Mouse (Mus musculus): ENCODE results near the gene Serpinb9c.
"Not testable (repeated sequence)": the region's sequence is repeated elsewhere in the genome, so short reads cannot be mapped to it uniquely, and the experiment has no call there.

The Serpinb9c gene

GRCm38 (mm10) chr13:33159642-33160041 lies at the start of gene Serpinb9c:
Serpinb9c (minus strand) TSS chr13:33159742.
- no peak for DNase-seq

DNA sequence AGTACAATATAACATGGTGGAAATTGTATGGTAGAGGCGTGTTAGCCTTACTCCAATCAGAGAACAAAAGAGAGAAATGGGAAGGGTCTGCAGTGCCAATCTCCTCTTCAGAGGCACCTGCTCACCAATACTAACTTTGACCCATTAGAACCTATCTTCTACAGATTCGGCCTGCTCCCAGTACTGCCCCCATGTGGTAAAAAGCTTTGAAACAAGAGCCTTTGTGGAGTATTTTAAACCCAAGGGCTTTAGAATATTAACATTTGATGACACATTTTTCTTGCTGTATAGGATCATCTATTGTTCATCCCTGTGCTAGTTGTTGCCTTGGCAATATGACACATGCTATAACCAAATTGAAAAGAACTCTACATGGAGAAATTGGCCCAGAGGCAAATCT lies 40.2 kb upstream of the Serpinb9c start:
- DNase-seq, result no peak

- DNase-seq, result no peak
These were observed 33.1 kb upstream of the Serpinb9c start, which contains the start of gene Serpinb9d for GRCm38 (mm10) chr13:33192659-33193058. Serpinb9d (plus strand) TSS chr13:33192959.

GRCm38 (mm10) chr13:33190486-33190885 lies 30.9 kb upstream of the Serpinb9c start:
- not testable (repeated sequence) for DNase-seq

DNA sequence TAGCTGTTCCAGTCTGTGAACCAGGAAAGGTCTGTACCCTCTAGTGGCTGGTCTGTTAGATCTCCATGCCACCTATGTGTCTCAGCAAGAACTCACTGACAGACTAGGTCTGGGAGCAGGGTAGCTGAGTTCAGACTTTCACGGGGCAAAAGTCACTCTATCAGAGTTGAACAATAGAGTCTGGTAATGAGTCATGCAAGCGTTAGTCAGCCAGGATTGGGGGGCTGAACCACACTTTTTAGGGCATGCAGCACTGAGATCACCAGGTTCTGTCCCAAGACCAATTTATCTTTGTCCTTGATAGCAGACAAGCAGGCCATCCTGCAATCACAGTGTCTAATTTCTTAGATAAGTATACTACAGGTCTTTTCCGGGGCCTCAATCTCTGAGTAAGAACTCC lies 18.1 kb downstream of the Serpinb9c start:
- DNase-seq, result no peak

DNA sequence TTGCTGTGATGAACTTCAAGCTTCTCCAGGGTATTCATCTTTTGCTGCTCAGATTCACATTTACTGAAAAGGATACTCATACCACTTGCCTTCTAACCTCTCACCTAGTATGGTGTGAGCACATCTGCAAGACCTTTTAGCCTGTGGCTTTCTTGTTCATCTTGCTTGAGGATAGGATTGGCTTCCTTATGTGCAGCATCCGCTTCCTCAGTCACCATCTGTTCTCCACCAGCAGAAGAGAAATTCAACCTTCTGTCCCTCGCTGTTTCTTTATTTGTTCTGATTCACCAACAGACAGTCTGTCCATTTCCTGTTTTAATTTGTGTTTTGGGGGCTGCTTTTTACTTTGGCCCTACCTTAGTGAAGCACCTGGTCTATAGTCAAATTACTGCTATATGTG lies 21.8 kb downstream of the Serpinb9c start:
- DNase-seq, result no peak

DNA sequence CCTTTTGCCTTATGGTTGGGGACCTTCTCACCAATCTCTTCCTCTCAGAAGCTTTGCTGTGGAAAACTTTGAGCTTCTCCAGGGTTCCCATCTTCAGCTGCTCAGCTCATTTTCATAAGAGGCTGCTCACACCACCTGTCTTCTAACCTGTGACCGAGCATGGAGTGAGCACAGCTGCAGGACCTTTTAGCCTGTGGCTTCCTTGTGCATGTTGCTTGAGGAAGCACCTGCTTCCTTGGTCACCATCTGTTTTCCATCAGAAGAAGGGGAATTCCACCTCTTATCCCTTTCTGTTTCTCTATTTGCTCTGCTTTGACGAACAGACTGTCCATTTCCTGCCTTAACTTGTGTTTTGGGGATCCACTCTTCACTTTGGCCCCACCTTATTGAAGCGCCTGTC lies 46.5 kb downstream of the Serpinb9c start:
- no peak for DNase-seq

GRCm38 (mm10) chr13:33105626-33106025 lies 53.9 kb downstream of the Serpinb9c start:
- DNase-seq, result no peak

Data from thymus, postnatal 14 days (tissue).